Mouse (Mus musculus) T-cell, adult 2 months (primary cell): ENCODE measurements at regions not wholly inside any gene's neighbourhood (a gene's known extent, or its start where the extent isn't known, plus 50 kb on each side); places are given as distances from the start of the nearest gene placed in this dataset.

Experiments
- DNase-seq: peaks from one replicate; pipeline ENCODE4 v3.0.0; 2022; ENCODE audit warnings: low spot score

GRCm38 (mm10) chr14:114808621-114809020 is 283.4 kb upstream of the Gpc5 start:
- DNase-seq: no peak

GRCm38 (mm10) chr14:114820677-114821076 is 271.3 kb upstream of the Gpc5 start:
- DNase-seq: no peak

- DNase-seq: no peak
These were observed 270.9 kb upstream of the Gpc5 start for GRCm38 (mm10) chr14:114821098-114821594.

GRCm38 (mm10) chr14:114821672-114822071 is 270.3 kb upstream of the Gpc5 start:
- DNase-seq: no peak

- no peak for DNase-seq
These were observed 265.2 kb upstream of the Gpc5 start for GRCm38 (mm10) chr14:114826662-114827321.

- no peak for DNase-seq
These were observed 262.7 kb upstream of the Gpc5 start for GRCm38 (mm10) chr14:114829310-114829709.

- DNase-seq: no peak
These were observed 259.0 kb upstream of the Gpc5 start for GRCm38 (mm10) chr14:114832987-114833386.

- no peak for DNase-seq
These were observed 255.2 kb upstream of the Gpc5 start for GRCm38 (mm10) chr14:114836723-114837349.

GRCm38 (mm10) chr14:114837652-114838276 is 254.3 kb upstream of the Gpc5 start:
- no peak for DNase-seq

GRCm38 (mm10) chr14:114839340-114839903 is 252.6 kb upstream of the Gpc5 start:
- no peak for DNase-seq

GRCm38 (mm10) chr14:114840766-114841165 is 251.2 kb upstream of the Gpc5 start:
- DNase-seq: no peak

GRCm38 (mm10) chr14:114841552-114841951 is 250.5 kb upstream of the Gpc5 start:
- DNase-seq: no peak

GRCm38 (mm10) chr14:114842327-114842726 is 249.7 kb upstream of the Gpc5 start:
- DNase-seq: no peak

GRCm38 (mm10) chr14:114843105-114843743 is 248.8 kb upstream of the Gpc5 start:
- no peak for DNase-seq

- DNase-seq: no peak
These were observed 237.5 kb upstream of the Gpc5 start for GRCm38 (mm10) chr14:114854324-114855054.

- no peak for DNase-seq
These were observed 236.8 kb upstream of the Gpc5 start for GRCm38 (mm10) chr14:114855055-114855740.

GRCm38 (mm10) chr14:114855746-114856145 is 236.3 kb upstream of the Gpc5 start:
- DNase-seq: no peak

- DNase-seq: no peak
These were observed 235.6 kb upstream of the Gpc5 start for GRCm38 (mm10) chr14:114856243-114857031.

GRCm38 (mm10) chr14:114857171-114857570 is 234.8 kb upstream of the Gpc5 start:
- DNase-seq: no peak

- no peak for DNase-seq
These were observed 234.3 kb upstream of the Gpc5 start for GRCm38 (mm10) chr14:114857689-114858088.
